Mouse (Mus musculus): ENCODE measurements around the gene Mrpl30.

Mrpl30 gene

GRCm38 (mm10) chr1:37890025-37890652 is at the start of gene Mrpl30, which contains the start of gene Mitd1:
Gene Mrpl30, plus strand, starts transcription at chr1:37890477.
Gene Mitd1, minus strand, starts transcription at chr1:37890411.
- peak; percentile 95 for DNase-seq

- no peak for DNase-seq
Observed at GRCm38 (mm10) chr1:37846878-37847277, 43.4 kb upstream of the Mrpl30 start.

GRCm38 (mm10) chr1:37850696-37851095 is 39.6 kb upstream of the Mrpl30 start:
- DNase-seq: peak; percentile 8

- peak; percentile 100 for DNase-seq
Observed at GRCm38 (mm10) chr1:37864511-37865400, 25.5 kb upstream of the Mrpl30 start.

- no peak for DNase-seq
Observed at GRCm38 (mm10) chr1:37865401-37866215, 24.7 kb upstream of the Mrpl30 start.

GRCm38 (mm10) chr1:37866286-37866685 is 24.0 kb upstream of the Mrpl30 start, which contains the start of gene Tsga10:
Gene Tsga10, minus strand, starts transcription at chr1:37866429.
- no peak for DNase-seq

GRCm38 (mm10) chr1:37867056-37867455 is 23.2 kb upstream of the Mrpl30 start:
- peak; percentile 29 for DNase-seq

- no peak for DNase-seq
Observed at GRCm38 (mm10) chr1:37867684-37868322, 22.5 kb upstream of the Mrpl30 start.

- no peak for DNase-seq
Observed at GRCm38 (mm10) chr1:37868640-37869039, 21.6 kb upstream of the Mrpl30 start.

- no peak for DNase-seq
Observed at GRCm38 (mm10) chr1:37869362-37869761, 20.9 kb upstream of the Mrpl30 start.

GRCm38 (mm10) chr1:37871704-37872103 is 18.6 kb upstream of the Mrpl30 start, which contains the start of gene Lipt1:
Gene Lipt1, plus strand, starts transcription at chr1:37871738.
- no peak for DNase-seq

- peak; percentile 88 for DNase-seq
Observed at GRCm38 (mm10) chr1:37872131-37873067, 17.9 kb upstream of the Mrpl30 start.

GRCm38 (mm10) chr1:37873157-37873556 is 17.1 kb upstream of the Mrpl30 start:
- no peak for DNase-seq

GRCm38 (mm10) chr1:37877736-37878460 is 12.4 kb upstream of the Mrpl30 start:
- DNase-seq: no peak

GRCm38 (mm10) chr1:37883411-37883810 is 6.9 kb upstream of the Mrpl30 start:
- no peak for DNase-seq

- DNase-seq: peak; percentile 18
Observed at GRCm38 (mm10) chr1:37884451-37884850, 5.8 kb upstream of the Mrpl30 start.

- DNase-seq: no peak
Observed at GRCm38 (mm10) chr1:37889206-37889605, 1.1 kb upstream of the Mrpl30 start.

GRCm38 (mm10) chr1:37891400-37891799 is 1.1 kb downstream of the Mrpl30 start:
- DNase-seq: no peak

- DNase-seq: no peak
Observed at GRCm38 (mm10) chr1:37894606-37895005, 4.3 kb downstream of the Mrpl30 start.

- DNase-seq: no peak
Observed at GRCm38 (mm10) chr1:37899816-37900215, 9.5 kb downstream of the Mrpl30 start.

- DNase-seq: no peak
Observed at GRCm38 (mm10) chr1:37900288-37900687, 10.0 kb downstream of the Mrpl30 start.
